Mouse (Mus musculus) liver, embryonic 16.5 days (tissue): ENCODE results near the gene Prps2. TPM values are rescaled to one million over a fixed set of nuclear protein-coding genes. Genes with fewer than 3 reads are reported as not detected.

Experiments used
- ATAC-seq: fragments of 200-750 bp; cut with Nextera tagmentation; 2 replicates; pipeline ENCODE4 v1.8.0; 2017; ENCODE audit warnings: low read depth, mild to moderate bottlenecking, moderate number of reproducible peaks, moderate library complexity
- H3K27ac ChIP-seq: fragments of 300-500 bp; sonication (generic); 2 replicates; pipeline ENCODE4 v1.5.1; 2014; ENCODE audit warnings: mild to moderate bottlenecking, low read length
- H3K27me3 ChIP-seq: fragments of 300-500 bp; sonication (generic); 2 replicates; pipeline ENCODE4 v1.6.1; 2014; ENCODE audit warnings: low read depth, low read length, mixed read lengths; ENCODE audit not compliant: control insufficient read depth, insufficient read depth
- H3K36me3 ChIP-seq: fragments of 300-500 bp; sonication (generic); 2 replicates; pipeline ENCODE4 v1.6.1; 2014; ENCODE audit warnings: mild to moderate bottlenecking; ENCODE audit not compliant: control insufficient read depth, insufficient read depth
- H3K4me1 ChIP-seq: fragments of 300-500 bp; sonication (generic); 2 replicates; pipeline ENCODE4 v1.6.1; 2014; ENCODE audit warnings: low read depth, low read length, mixed read lengths; ENCODE audit not compliant: control insufficient read depth
- H3K4me2 ChIP-seq: fragments of 300-500 bp; sonication (generic); 2 replicates; pipeline ENCODE4 v1.6.1; 2014; ENCODE audit warnings: low read depth, low read length, mixed read lengths
- H3K4me3 ChIP-seq: fragments of 300-500 bp; sonication (generic); 2 replicates; pipeline ENCODE4 v1.5.1; 2014; ENCODE audit warnings: low read depth, mild to moderate bottlenecking, low read length
- H3K9ac ChIP-seq: fragments of 300-500 bp; sonication (generic); 2 replicates; pipeline ENCODE4 v1.6.1; 2014; ENCODE audit warnings: low read depth, low read length
- H3K9me3 ChIP-seq: fragments of 300-500 bp; sonication (generic); replicated peaks from 2 replicates; pipeline ENCODE4 v1.6.1; 2016; ENCODE audit warnings: low read length; ENCODE audit not compliant: control insufficient read depth
- WGBS: fragments of 180-500 bp; shearing (Covaris S2); extraction: QIAGEN DNeasy Blood & Tissue Kit; methylation state at CpG from one replicate; pipeline ENCODE4 v1.1.7; 2014; ENCODE audit not compliant: insufficient replicate concordance; 5-methylcytosine and 5-hydroxymethylcytosine counted together
- polyA plus RNA-seq: library from polyadenylated mRNA; unstranded; fragments of >200 nt; fragmentation: Nextera tagmentation; extraction: Ambion mirVana; gene quantifications from 2 replicates; pipeline ENCODE4 v1.2.1, GENCODE M21; 2015

The Prps2 gene
- polyA plus RNA-seq, 1 experiment from 2014 or later, result 6.1 TPM

DNA sequence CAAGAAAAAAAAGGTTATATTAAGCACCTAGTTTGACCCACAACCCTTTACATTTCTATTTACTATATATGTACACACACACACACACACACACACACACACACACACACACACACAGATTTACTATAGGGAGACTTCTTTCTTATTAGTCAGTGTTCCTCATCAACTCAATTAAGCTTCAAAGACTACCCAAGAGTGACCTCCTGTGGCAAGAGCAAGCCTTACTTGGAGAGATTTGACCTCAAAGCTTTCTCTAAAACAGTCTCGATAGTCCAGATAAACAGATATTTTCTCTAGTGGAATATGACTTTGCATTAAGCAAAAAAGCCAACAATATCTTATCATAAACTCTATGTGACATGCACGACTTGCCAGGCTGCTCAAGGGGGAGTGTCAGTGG, 25.1 kb downstream of the Prps2 start:
- no peaks in the 10 kb centered on the region for H3K9me3 ChIP-seq
- no peaks in the 10 kb centered on the region for H3K4me1 ChIP-seq
- 32% methylated on average over 2 of the region's 2 CpGs for WGBS
- H3K4me2 ChIP-seq, result no peak overlapping the region
- no peaks in the 10 kb centered on the region for H3K36me3 ChIP-seq
- ATAC-seq, result no peak
- no peaks in the 10 kb centered on the region for H3K27me3 ChIP-seq
- no peak overlapping the region for H3K27ac ChIP-seq
- no peak overlapping the region for H3K9ac ChIP-seq
- no peak overlapping the region for H3K4me3 ChIP-seq

GRCm38 (mm10) chrX:167355965-167356364, 26.6 kb downstream of the Prps2 start:
- no peaks in the 10 kb centered on the region for H3K27me3 ChIP-seq
- H3K4me3 ChIP-seq, result no peak overlapping the region
- no peaks in the 10 kb centered on the region for H3K4me1 ChIP-seq
- no peak overlapping the region for H3K4me2 ChIP-seq
- ATAC-seq, result no peak
- WGBS, result 65% methylated on average over 3 of the region's 3 CpGs
- H3K27ac ChIP-seq, result no peak overlapping the region
- no peak overlapping the region for H3K9ac ChIP-seq
- H3K36me3 ChIP-seq, result no peaks in the 10 kb centered on the region
- no peaks in the 10 kb centered on the region for H3K9me3 ChIP-seq

- no peak overlapping the region for H3K9ac ChIP-seq
- H3K4me2 ChIP-seq, result no peak overlapping the region
- H3K27ac ChIP-seq, result no peak overlapping the region
- no peaks in the 10 kb centered on the region for H3K9me3 ChIP-seq
- no peaks in the 10 kb centered on the region for H3K4me1 ChIP-seq
- no peaks in the 10 kb centered on the region for H3K36me3 ChIP-seq
- no peak for ATAC-seq
- H3K4me3 ChIP-seq, result no peak overlapping the region
- WGBS, result 63% methylated on average over 2 of the region's 2 CpGs
- H3K27me3 ChIP-seq, result no peaks in the 10 kb centered on the region
These were observed 28.9 kb downstream of the Prps2 start for GRCm38 (mm10) chrX:167353617-167354016.

DNA sequence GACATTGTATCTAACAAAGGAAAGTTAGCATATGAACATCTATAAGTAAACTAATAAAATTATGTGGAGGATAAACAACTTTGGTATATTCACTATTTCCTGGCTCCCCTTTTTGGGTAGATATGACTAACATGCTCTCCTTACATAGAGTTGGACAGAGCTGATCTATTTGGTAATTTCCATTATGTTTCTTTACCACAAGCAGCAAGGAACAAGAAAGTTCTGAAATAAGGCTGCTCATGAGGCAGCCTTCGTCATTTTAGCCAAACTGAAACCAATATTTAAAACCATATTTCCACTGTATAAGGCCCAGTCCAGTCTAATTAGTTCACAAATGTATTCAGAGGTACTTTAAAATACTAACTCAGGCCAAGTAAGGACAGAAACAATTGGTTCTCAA, 36.1 kb downstream of the Prps2 start:
- no peak overlapping the region for H3K27ac ChIP-seq
- ATAC-seq, result no peak
- H3K27me3 ChIP-seq, result no peaks in the 10 kb centered on the region; the same call in 1 of the 2 replicates
- H3K36me3 ChIP-seq, result no peaks in the 10 kb centered on the region
- H3K9ac ChIP-seq, result no peak overlapping the region
- 60% methylated on average over 1 of the region's 1 CpGs for WGBS
- no peak overlapping the region for H3K4me3 ChIP-seq
- H3K4me1 ChIP-seq, result no peaks in the 10 kb centered on the region
- no peaks in the 10 kb centered on the region for H3K9me3 ChIP-seq
- no peak overlapping the region for H3K4me2 ChIP-seq

DNA sequence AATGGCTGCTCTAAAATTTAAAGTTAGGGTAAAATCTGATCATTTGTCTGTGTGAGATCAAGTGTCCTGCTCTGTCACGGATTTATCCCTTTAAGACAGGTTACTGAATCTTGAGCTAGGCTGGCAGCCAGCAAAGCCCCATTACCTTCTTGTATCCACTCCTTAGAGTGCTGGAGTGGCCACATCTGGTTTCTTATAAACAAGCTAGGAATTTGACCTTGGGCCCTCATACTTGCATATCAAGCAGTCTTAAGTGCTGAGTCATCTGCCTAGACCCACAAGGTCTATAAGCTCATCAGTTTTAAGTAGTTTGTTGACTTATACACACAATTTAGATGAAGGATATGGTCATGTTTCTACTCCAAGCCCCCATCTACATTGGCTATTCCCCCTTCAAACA, 38.2 kb downstream of the Prps2 start:
- H3K9ac ChIP-seq, result no peak overlapping the region
- no peak overlapping the region for H3K4me3 ChIP-seq
- no peaks in the 10 kb centered on the region for H3K4me1 ChIP-seq
- no peak overlapping the region for H3K4me2 ChIP-seq
- H3K27ac ChIP-seq, result no peak overlapping the region
- no peaks in the 10 kb centered on the region for H3K36me3 ChIP-seq
- no peaks in the 10 kb centered on the region for H3K9me3 ChIP-seq
- 57% methylated on average over 1 of the region's 1 CpGs for whole genome bisulfite sequencing
- no peaks in the 10 kb centered on the region; the same call in 1 of the 2 replicates for H3K27me3 ChIP-seq
- no peak for ATAC-seq

GRCm38 (mm10) chrX:167341811-167342210, 40.7 kb downstream of the Prps2 start:
- H3K9ac ChIP-seq, result no peak overlapping the region
- H3K27me3 ChIP-seq, result no peaks in the 10 kb centered on the region; the same call in 1 of the 2 replicates
- H3K36me3 ChIP-seq, result no peaks in the 10 kb centered on the region
- H3K4me1 ChIP-seq, result no peaks in the 10 kb centered on the region
- H3K4me2 ChIP-seq, result no peak overlapping the region
- 52% methylated on average over 3 of the region's 3 CpGs for WGBS
- no peak overlapping the region for H3K4me3 ChIP-seq
- no peak overlapping the region for H3K27ac ChIP-seq
- no peak for ATAC-seq
- no peaks in the 10 kb centered on the region for H3K9me3 ChIP-seq

DNA sequence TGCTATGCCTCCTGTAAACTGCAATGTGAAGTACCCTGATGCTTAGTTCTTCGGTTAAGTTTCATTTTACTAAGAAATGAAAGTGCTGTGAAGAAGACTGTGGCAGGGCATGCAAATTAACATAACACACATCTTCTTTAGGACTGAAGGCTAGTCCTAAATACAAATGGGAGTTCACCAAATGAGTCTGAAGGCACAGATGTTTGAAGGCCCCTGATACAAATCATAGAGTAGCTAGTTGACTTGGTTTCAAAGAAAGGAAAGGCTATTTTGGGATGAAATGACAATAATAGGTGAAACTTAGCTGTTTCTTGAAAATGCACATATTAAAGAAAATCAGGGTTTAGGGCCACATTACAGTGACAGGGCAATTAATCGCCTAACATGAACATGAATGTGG, 42.4 kb downstream of the Prps2 start:
- Histone ChIP-seq H3K9ac (no peak overlapping the region), H3K4me1 (no peaks in the 10 kb centered on the region), H3K27ac (no peak overlapping the region), H3K27me3 (no peaks in the 10 kb centered on the region; the same call in 1 of the 2 replicates), H3K4me2 (no peak overlapping the region), H3K4me3 (no peak overlapping the region), H3K36me3 (no peaks in the 10 kb centered on the region), H3K9me3 (no peaks in the 10 kb centered on the region)
- 67% methylated on average over 2 of the region's 2 CpGs for WGBS
- ATAC-seq, result no peak

DNA sequence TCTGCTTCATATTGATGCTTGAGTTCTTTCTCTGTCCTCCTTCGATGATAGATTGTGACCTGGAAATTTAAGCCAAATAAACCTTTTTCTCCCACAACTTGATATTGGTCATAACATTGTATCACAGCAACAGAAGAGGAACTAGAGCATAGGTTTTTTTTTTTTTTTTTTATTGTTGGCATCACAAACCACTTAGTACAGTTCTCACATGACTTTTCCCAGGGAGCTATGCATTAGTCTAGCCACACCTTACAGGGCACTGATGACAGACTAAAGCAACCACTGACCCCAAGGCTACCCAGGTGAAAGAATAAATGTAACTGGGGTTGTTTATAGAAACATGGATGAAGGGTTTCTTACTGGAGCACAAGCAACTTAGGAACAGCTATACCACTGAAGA, 44.6 kb downstream of the Prps2 start:
- no peak overlapping the region for H3K9ac ChIP-seq
- no peaks in the 10 kb centered on the region; the same call in 1 of the 2 replicates for H3K27me3 ChIP-seq
- H3K27ac ChIP-seq, result no peak overlapping the region
- no peaks in the 10 kb centered on the region for H3K4me1 ChIP-seq
- WGBS, result 68% methylated on average over 1 of the region's 1 CpGs
- H3K4me2 ChIP-seq, result no peak overlapping the region
- H3K36me3 ChIP-seq, result no peaks in the 10 kb centered on the region
- H3K9me3 ChIP-seq, result no peaks in the 10 kb centered on the region
- no peak overlapping the region for H3K4me3 ChIP-seq
- ATAC-seq, result no peak

DNA sequence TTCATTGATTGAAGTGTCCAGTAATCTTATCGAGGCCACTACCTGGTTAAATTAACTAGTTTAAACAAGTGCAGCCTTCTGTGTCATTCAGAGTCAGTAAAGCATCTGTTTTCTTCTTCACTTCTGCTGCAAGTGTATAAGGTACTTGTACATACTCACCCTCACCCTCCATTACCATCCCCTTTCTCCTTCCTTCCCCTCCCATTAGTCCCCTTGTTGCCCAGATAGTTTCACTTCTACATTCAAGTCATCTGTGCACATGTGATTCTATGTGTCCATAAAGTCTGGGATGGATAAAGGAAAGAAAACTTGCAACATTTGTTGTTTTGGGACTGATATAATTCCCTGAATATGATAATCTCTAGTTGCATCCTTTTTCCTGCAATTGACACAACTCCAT, 48.0 kb downstream of the Prps2 start:
- H3K36me3 ChIP-seq, result no peaks in the 10 kb centered on the region
- no peak overlapping the region for H3K4me2 ChIP-seq
- H3K27ac ChIP-seq, result no peak overlapping the region
- H3K9ac ChIP-seq, result no peak overlapping the region
- ATAC-seq, result no peak
- no peaks in the 10 kb centered on the region for H3K4me1 ChIP-seq
- no peak overlapping the region for H3K4me3 ChIP-seq
- WGBS, result 50% methylated on average over 1 of the region's 1 CpGs
- H3K9me3 ChIP-seq, result no peaks in the 10 kb centered on the region
- no peaks in the 10 kb centered on the region for H3K27me3 ChIP-seq
